Mouse (Mus musculus): Measurements from ENCODE around the gene Postn. TPM values are rescaled to one million over a fixed set of nuclear protein-coding genes. Genes with fewer than 3 reads are reported as not detected.

Postn gene
- polyA plus RNA-seq, 1 experiment from 2014 or later = 126 TPM

GRCm38 (mm10) chr3:54377647-54378046, 16.7 kb downstream of the Postn start:
- 42% methylated on average over 2 of the region's 2 CpGs for WGBS
- H3K4me1 ChIP-seq (ENCODE audit: control insufficient read depth, insufficient read depth, low read length) = no peaks in the 10 kb centered on the region
- H3K4me3 ChIP-seq (replicated peaks; ENCODE audit: low read length) = no peak overlapping the region
- H3K4me2 ChIP-seq (ENCODE audit: low read depth, low read length) = no peak overlapping the region
- H3K36me3 ChIP-seq (ENCODE audit: control insufficient read depth, insufficient read depth, low read length) = no peaks in the 10 kb centered on the region
- H3K9me3 ChIP-seq (replicated peaks; ENCODE audit: control insufficient read depth, low read length) = no peaks in the 10 kb centered on the region
- no peak overlapping the region for H3K9ac ChIP-seq (ENCODE audit: low read length)
- H3K27ac ChIP-seq (ENCODE audit: low read length) = no peak overlapping the region
- no peaks in the 10 kb centered on the region for H3K27me3 ChIP-seq (ENCODE audit: control insufficient read depth, insufficient read depth, low read length)
- ATAC-seq (ENCODE audit: insufficient read depth, low FRiP score) = no peak

DNA sequence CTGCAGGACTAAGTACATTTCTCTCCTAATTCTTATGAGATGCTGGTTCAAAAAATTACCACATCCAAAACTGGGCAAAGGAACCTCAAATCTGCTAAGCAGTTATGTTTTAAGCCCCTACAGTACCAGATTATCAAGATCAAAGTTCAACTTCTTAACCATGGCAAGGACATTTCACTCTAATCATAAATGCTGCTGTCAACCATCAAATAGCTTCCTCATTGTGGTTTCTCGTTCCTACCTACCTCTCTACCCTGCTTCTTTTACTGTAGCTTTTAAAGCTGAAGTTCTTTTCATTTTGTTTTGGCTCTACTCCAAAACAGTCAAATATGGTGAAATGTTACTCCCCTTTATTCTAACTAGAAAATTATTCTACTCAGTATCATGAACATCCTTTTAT, 17.2 kb downstream of the Postn start:
- Histone ChIP-seq H3K9ac (ENCODE audit: low read length) (no peak overlapping the region), H3K9me3 (replicated peaks; ENCODE audit: control insufficient read depth, low read length) (no peaks in the 10 kb centered on the region)
- WGBS = 62% methylated on average over 1 of the region's 1 CpGs

GRCm38 (mm10) chr3:54379981-54380380, 19.1 kb downstream of the Postn start:
- Histone ChIP-seq H3K27me3 (ENCODE audit: control insufficient read depth, insufficient read depth, low read length) (no peaks in the 10 kb centered on the region), H3K9me3 (replicated peaks; ENCODE audit: control insufficient read depth, low read length) (no peaks in the 10 kb centered on the region), H3K4me2 (ENCODE audit: low read depth, low read length) (no peak overlapping the region), H3K27ac (ENCODE audit: low read length) (no peak overlapping the region), H3K4me3 (replicated peaks; ENCODE audit: low read length) (no peak overlapping the region), H3K4me1 (ENCODE audit: control insufficient read depth, insufficient read depth, low read length) (no peaks in the 10 kb centered on the region), H3K9ac (ENCODE audit: low read length) (no peak overlapping the region), H3K36me3 (ENCODE audit: control insufficient read depth, insufficient read depth, low read length) (no peaks in the 10 kb centered on the region)
- 64% methylated on average over 4 of the region's 4 CpGs for WGBS
- ATAC-seq (ENCODE audit: insufficient read depth, low FRiP score) = no peak

More for the DNA sequence above, 17.2 kb downstream of the Postn start:
- Histone ChIP-seq H3K4me3 (replicated peaks; ENCODE audit: low read length) (no peak overlapping the region), H3K27ac (ENCODE audit: low read length) (no peak overlapping the region), H3K4me1 (ENCODE audit: control insufficient read depth, insufficient read depth, low read length) (no peaks in the 10 kb centered on the region), H3K27me3 (ENCODE audit: control insufficient read depth, insufficient read depth, low read length) (no peaks in the 10 kb centered on the region), H3K4me2 (ENCODE audit: low read depth, low read length) (no peak overlapping the region), H3K36me3 (ENCODE audit: control insufficient read depth, insufficient read depth, low read length) (no peaks in the 10 kb centered on the region)
- no peak for ATAC-seq (ENCODE audit: insufficient read depth, low FRiP score)

DNA sequence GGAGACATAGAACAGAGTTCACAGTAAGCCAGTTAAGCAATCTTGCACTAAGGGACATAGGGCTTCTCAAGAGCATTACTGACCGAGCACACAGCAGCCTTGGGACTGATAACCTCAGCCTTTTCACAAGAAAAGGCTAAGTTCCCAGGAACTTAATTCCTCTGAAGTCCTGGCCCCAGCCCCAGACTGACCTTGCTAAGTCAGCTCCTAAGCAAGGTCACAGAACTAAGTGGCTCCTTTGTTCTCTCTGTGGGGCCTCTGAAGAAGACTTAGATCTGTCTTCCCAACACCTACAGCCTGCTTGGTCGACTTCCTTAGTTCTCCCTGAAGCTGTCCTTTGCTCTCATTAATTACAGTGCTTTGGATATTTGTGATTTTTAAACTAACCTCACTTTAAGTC, 38.4 kb downstream of the Postn start:
- no peak for ATAC-seq (ENCODE audit: insufficient read depth, low FRiP score)
- Histone ChIP-seq H3K27me3 (ENCODE audit: control insufficient read depth, insufficient read depth, low read length) (no peaks in the 10 kb centered on the region), H3K9ac (ENCODE audit: low read length) (no peak overlapping the region), H3K4me2 (ENCODE audit: low read depth, low read length) (no peak overlapping the region), H3K9me3 (replicated peaks; ENCODE audit: control insufficient read depth, low read length) (no peaks in the 10 kb centered on the region), H3K4me3 (replicated peaks; ENCODE audit: low read length) (no peak overlapping the region), H3K36me3 (ENCODE audit: control insufficient read depth, insufficient read depth, low read length) (no peaks in the 10 kb centered on the region), H3K27ac (ENCODE audit: low read length) (no peak overlapping the region), H3K4me1 (ENCODE audit: control insufficient read depth, insufficient read depth, low read length) (no peaks in the 10 kb centered on the region)
- WGBS = 31% methylated on average over 2 of the region's 2 CpGs

- no peak for ATAC-seq (ENCODE audit: insufficient read depth, low FRiP score)
- Histone ChIP-seq H3K4me2 (ENCODE audit: low read depth, low read length) (no peak overlapping the region), H3K4me1 (ENCODE audit: control insufficient read depth, insufficient read depth, low read length) (no peaks in the 10 kb centered on the region), H3K4me3 (replicated peaks; ENCODE audit: low read length) (no peak overlapping the region), H3K27me3 (ENCODE audit: control insufficient read depth, insufficient read depth, low read length) (no peaks in the 10 kb centered on the region), H3K36me3 (ENCODE audit: control insufficient read depth, insufficient read depth, low read length) (no peaks in the 10 kb centered on the region), H3K9me3 (replicated peaks; ENCODE audit: control insufficient read depth, low read length) (no peaks in the 10 kb centered on the region), H3K9ac (ENCODE audit: low read length) (no peak overlapping the region), H3K27ac (ENCODE audit: low read length) (no peak overlapping the region)
- 48% methylated on average over 2 of the region's 2 CpGs for WGBS
Measured at GRCm38 (mm10) chr3:54399911-54400310, 39.0 kb downstream of the Postn start.

DNA sequence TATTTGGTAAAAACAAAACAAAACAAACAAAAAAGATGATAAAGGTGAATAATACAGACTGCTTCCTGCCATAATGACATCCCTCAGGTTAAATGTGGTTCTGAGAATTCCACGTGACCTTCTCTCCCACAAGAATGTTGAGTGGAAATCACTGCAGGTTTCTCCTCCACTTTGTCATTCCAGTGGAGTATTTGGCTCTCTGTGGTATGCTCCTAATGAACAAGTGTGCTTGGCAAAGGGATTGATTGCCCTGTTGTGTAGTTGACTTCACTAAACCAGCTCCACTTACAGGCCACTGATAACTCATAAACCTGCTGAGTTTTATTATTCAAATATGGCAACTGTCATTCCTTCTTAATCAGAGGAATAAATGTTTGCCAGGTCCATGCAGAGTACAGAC, 39.7 kb downstream of the Postn start:
- Histone ChIP-seq H3K4me1 (ENCODE audit: control insufficient read depth, insufficient read depth, low read length) (no peaks in the 10 kb centered on the region), H3K4me2 (ENCODE audit: low read depth, low read length) (no peak overlapping the region), H3K27me3 (ENCODE audit: control insufficient read depth, insufficient read depth, low read length) (no peaks in the 10 kb centered on the region), H3K4me3 (replicated peaks; ENCODE audit: low read length) (no peak overlapping the region), H3K9ac (ENCODE audit: low read length) (no peak overlapping the region), H3K9me3 (replicated peaks; ENCODE audit: control insufficient read depth, low read length) (no peaks in the 10 kb centered on the region), H3K27ac (ENCODE audit: low read length) (no peak overlapping the region), H3K36me3 (ENCODE audit: control insufficient read depth, insufficient read depth, low read length) (no peaks in the 10 kb centered on the region)
- WGBS = 76% methylated on average over 1 of the region's 1 CpGs
- no peak for ATAC-seq (ENCODE audit: insufficient read depth, low FRiP score)

DNA sequence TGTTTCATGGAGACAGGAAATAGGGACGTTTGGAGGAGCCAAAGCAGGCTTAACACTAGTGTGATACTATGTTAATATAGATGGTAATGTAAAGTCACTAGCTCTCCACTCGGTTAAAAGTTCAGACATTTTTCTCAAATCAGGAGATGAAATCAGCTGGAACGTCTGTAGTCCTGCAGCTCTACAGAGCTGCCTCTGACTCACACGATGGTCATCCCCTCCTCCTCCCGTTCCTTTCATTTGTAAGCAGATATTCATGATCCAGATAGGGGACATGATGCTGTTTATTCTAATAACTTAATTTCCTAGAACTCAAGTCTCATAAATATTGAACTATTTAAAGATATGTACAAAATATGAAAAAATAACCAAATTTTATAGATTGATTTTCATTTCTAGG, 40.8 kb downstream of the Postn start:
- no peak overlapping the region for H3K27ac ChIP-seq (ENCODE audit: low read length)
- no peaks in the 10 kb centered on the region for H3K9me3 ChIP-seq (replicated peaks; ENCODE audit: control insufficient read depth, low read length)
- no peak overlapping the region for H3K9ac ChIP-seq (ENCODE audit: low read length)
- H3K4me3 ChIP-seq (replicated peaks; ENCODE audit: low read length) = no peak overlapping the region
- H3K27me3 ChIP-seq (ENCODE audit: control insufficient read depth, insufficient read depth, low read length) = no peaks in the 10 kb centered on the region
- WGBS = 77% methylated on average over 5 of the region's 5 CpGs
- no peaks in the 10 kb centered on the region for H3K36me3 ChIP-seq (ENCODE audit: control insufficient read depth, insufficient read depth, low read length)
- no peak overlapping the region for H3K4me2 ChIP-seq (ENCODE audit: low read depth, low read length)
- no peaks in the 10 kb centered on the region for H3K4me1 ChIP-seq (ENCODE audit: control insufficient read depth, insufficient read depth, low read length)
- no peak for ATAC-seq (ENCODE audit: insufficient read depth, low FRiP score)

DNA sequence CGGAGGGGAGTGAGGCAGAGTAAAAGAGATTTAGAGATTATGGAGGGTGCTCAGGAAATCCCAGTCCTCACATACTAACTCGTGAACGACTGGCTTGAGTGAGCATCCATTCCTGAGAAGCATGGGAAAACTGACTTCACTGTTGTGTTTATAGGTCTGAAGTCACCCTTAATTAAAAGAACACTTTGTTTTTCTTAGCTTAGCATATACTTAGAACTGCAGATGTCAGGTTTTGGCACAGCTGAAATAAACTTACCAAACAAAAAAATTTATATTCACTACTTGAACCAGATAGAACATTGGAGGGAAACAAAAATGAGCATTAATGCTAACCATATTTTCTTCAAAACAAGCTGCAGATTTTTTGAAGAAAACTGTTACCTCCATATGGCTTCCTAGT, 42.9 kb downstream of the Postn start:
- Histone ChIP-seq H3K27ac (ENCODE audit: low read length) (no peak overlapping the region), H3K36me3 (ENCODE audit: control insufficient read depth, insufficient read depth, low read length) (no peaks in the 10 kb centered on the region), H3K27me3 (ENCODE audit: control insufficient read depth, insufficient read depth, low read length) (no peaks in the 10 kb centered on the region), H3K4me2 (ENCODE audit: low read depth, low read length) (no peak overlapping the region), H3K4me3 (replicated peaks; ENCODE audit: low read length) (no peak overlapping the region), H3K9ac (ENCODE audit: low read length) (no peak overlapping the region), H3K4me1 (ENCODE audit: control insufficient read depth, insufficient read depth, low read length) (no peaks in the 10 kb centered on the region), H3K9me3 (replicated peaks; ENCODE audit: control insufficient read depth, low read length) (no peaks in the 10 kb centered on the region)
- no peak for ATAC-seq (ENCODE audit: insufficient read depth, low FRiP score)
- 59% methylated on average over 3 of the region's 3 CpGs for WGBS

DNA sequence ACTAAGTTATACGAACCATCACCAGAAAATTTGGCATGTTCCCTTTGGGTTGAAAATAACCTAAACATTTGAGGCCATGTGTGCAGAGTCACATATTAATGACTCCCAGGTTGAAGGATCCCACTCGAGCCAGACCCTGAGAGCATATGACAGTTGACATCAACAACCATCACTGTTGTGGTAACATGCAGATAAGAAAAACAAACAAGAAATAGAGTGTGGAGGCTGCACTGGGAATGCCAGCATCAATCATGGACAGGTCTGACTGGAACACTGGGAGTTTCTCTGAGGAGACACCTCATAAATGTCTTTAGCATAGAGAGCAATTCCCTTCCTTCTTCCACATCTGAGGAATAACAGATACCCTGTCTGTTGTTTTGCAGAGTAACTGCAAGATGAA, 45.7 kb downstream of the Postn start:
- no peaks in the 10 kb centered on the region for H3K9me3 ChIP-seq (replicated peaks; ENCODE audit: control insufficient read depth, low read length)
- no peak overlapping the region for H3K4me3 ChIP-seq (replicated peaks; ENCODE audit: low read length)
- no peaks in the 10 kb centered on the region for H3K27me3 ChIP-seq (ENCODE audit: control insufficient read depth, insufficient read depth, low read length)
- H3K36me3 ChIP-seq (ENCODE audit: control insufficient read depth, insufficient read depth, low read length) = no peaks in the 10 kb centered on the region
- no peaks in the 10 kb centered on the region for H3K4me1 ChIP-seq (ENCODE audit: control insufficient read depth, insufficient read depth, low read length)
- ATAC-seq (ENCODE audit: insufficient read depth, low FRiP score) = no peak
- H3K4me2 ChIP-seq (ENCODE audit: low read depth, low read length) = no peak overlapping the region
- 19% methylated on average over 2 of the region's 2 CpGs for WGBS
- H3K27ac ChIP-seq (ENCODE audit: low read length) = no peak overlapping the region
- no peak overlapping the region for H3K9ac ChIP-seq (ENCODE audit: low read length)

DNA sequence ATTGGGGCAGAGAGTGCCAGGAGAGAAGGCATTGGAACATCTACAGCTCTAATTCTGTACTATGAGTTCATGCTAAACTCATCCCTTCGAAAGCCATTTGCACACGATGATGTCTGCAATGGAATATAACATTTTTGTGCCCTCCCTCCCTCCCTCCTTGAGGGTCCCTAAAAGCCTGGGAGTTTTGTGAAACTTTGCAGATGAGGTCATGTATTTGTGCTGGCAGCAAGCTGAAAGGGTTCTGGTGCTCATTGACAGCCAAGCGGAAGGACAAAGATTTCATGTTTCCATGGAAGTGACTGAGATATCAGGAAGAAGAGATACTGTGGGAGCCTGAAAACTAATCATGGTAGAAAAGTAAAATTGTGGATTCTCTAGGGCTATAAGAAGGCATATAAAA, 50.1 kb downstream of the Postn start:
- H3K9ac ChIP-seq (ENCODE audit: low read length) = no peak overlapping the region
- no peaks in the 10 kb centered on the region for H3K9me3 ChIP-seq (replicated peaks; ENCODE audit: control insufficient read depth, low read length)
- H3K4me1 ChIP-seq (ENCODE audit: control insufficient read depth, insufficient read depth, low read length) = no peaks in the 10 kb centered on the region
- H3K36me3 ChIP-seq (ENCODE audit: control insufficient read depth, insufficient read depth, low read length) = no peaks in the 10 kb centered on the region
- H3K27me3 ChIP-seq (ENCODE audit: control insufficient read depth, insufficient read depth, low read length) = no peaks in the 10 kb centered on the region
- no peak overlapping the region for H3K27ac ChIP-seq (ENCODE audit: low read length)
- no peak overlapping the region for H3K4me2 ChIP-seq (ENCODE audit: low read depth, low read length)
- no peak overlapping the region for H3K4me3 ChIP-seq (replicated peaks; ENCODE audit: low read length)
- WGBS = 83% methylated on average over 3 of the region's 3 CpGs
- ATAC-seq (ENCODE audit: insufficient read depth, low FRiP score) = no peak
